Mouse (Mus musculus) cerebral cortex, adult 2 months (tissue): ENCODE data around the gene Hba-a2.

Experiments
- WGBS: fragments of 180-500 bp; shearing (Covaris S2); methylation state at CpG from one replicate; pipeline ENCODE4 v1.1.7; 2018; 5-methylcytosine and 5-hydroxymethylcytosine counted together

Hba-a2 gene

GRCm38 (mm10) chr11:32296203-32296602 is at the start of gene Hba-a2:
Gene Hba-a2, plus strand, starts transcription at chr11:32296489.
- no CpG with 5 or more reads among the region's 4 CpGs for WGBS

- 66% methylated on average over 3 of the region's 3 CpGs for WGBS
Observed at GRCm38 (mm10) chr11:32248350-32248749, 47.9 kb upstream of the Hba-a2 start.

GRCm38 (mm10) chr11:32250880-32251763 is 45.2 kb upstream of the Hba-a2 start:
- WGBS, result 68% methylated on average over 8 of the region's 8 CpGs

- whole genome bisulfite sequencing, result 100% methylated on average over 1 of the region's 1 CpGs
Observed at GRCm38 (mm10) chr11:32253121-32253520, 43.2 kb upstream of the Hba-a2 start.

GRCm38 (mm10) chr11:32256146-32256545 is 40.1 kb upstream of the Hba-a2 start:
- 98% methylated on average over 1 of the region's 1 CpGs for WGBS

GRCm38 (mm10) chr11:32256566-32256965 is 39.7 kb upstream of the Hba-a2 start:
- WGBS, result 91% methylated on average over 3 of the region's 3 CpGs

- 92% methylated on average over 10 of the region's 10 CpGs for WGBS
Observed at GRCm38 (mm10) chr11:32262674-32263415, 33.4 kb upstream of the Hba-a2 start.

- WGBS, result 83% methylated on average over 3 of the region's 3 CpGs
Observed at GRCm38 (mm10) chr11:32265117-32265738, 31.1 kb upstream of the Hba-a2 start.

- 87% methylated on average over 6 of the region's 6 CpGs for WGBS
Observed at GRCm38 (mm10) chr11:32266194-32266593, 30.1 kb upstream of the Hba-a2 start.

GRCm38 (mm10) chr11:32266776-32267175 is 29.5 kb upstream of the Hba-a2 start:
- WGBS, result 15% methylated on average over 6 of the region's 6 CpGs

- WGBS, result under 1% methylated on average over 54 of the region's 54 CpGs
Observed at GRCm38 (mm10) chr11:32267188-32267884, 29.0 kb upstream of the Hba-a2 start, which contains the start of gene Nprl3. Gene Nprl3, minus strand, starts transcription at chr11:32267707.

GRCm38 (mm10) chr11:32267964-32268363 is 28.3 kb upstream of the Hba-a2 start:
- 22% methylated on average over 5 of the region's 5 CpGs for WGBS

GRCm38 (mm10) chr11:32268952-32269351 is 27.3 kb upstream of the Hba-a2 start:
- 86% methylated on average over 5 of the region's 5 CpGs for WGBS

GRCm38 (mm10) chr11:32271178-32271577 is 25.1 kb upstream of the Hba-a2 start:
- 51% methylated on average over 4 of the region's 4 CpGs for WGBS

- WGBS, result 83% methylated on average over 3 of the region's 3 CpGs
Observed at GRCm38 (mm10) chr11:32276347-32276746, 19.9 kb upstream of the Hba-a2 start, which contains the start of gene Hba-x. Gene Hba-x, plus strand, starts transcription at chr11:32276400.

GRCm38 (mm10) chr11:32277736-32278457 is 18.4 kb upstream of the Hba-a2 start:
- WGBS, result 80% methylated on average over 21 of the region's 21 CpGs

GRCm38 (mm10) chr11:32278458-32278957 is 17.8 kb upstream of the Hba-a2 start:
- WGBS, result 82% methylated on average over 12 of the region's 12 CpGs

- 85% methylated on average over 2 of the region's 2 CpGs for WGBS
Observed at GRCm38 (mm10) chr11:32280646-32281045, 15.6 kb upstream of the Hba-a2 start.

GRCm38 (mm10) chr11:32281416-32282144 is 14.7 kb upstream of the Hba-a2 start:
- 90% methylated on average over 1 of the region's 1 CpGs for WGBS
